Mouse (Mus musculus) liver, adult 2 months (tissue): ENCODE measurements at regions not wholly inside any gene's neighbourhood (a gene's known extent, or its start where the extent isn't known, plus 50 kb on each side); places are given as distances from the start of the nearest gene placed in this dataset.

Source experiments
- CTCF ChIP-seq: fragments of 200-500 bp; IDR thresholded peaks from 2 replicates; pipeline ENCODE4 v1.5.1; 2011; ENCODE audit warnings: low read depth, low read length, control low read depth
- POLR2A ChIP-seq: fragments of 200-500 bp; IDR thresholded peaks from 2 replicates; pipeline ENCODE4 v1.6.1; 2011; ENCODE audit warnings: low read length, control low read depth; ENCODE audit not compliant: insufficient read depth; ENCODE audit errors: extremely low read depth

DNA sequence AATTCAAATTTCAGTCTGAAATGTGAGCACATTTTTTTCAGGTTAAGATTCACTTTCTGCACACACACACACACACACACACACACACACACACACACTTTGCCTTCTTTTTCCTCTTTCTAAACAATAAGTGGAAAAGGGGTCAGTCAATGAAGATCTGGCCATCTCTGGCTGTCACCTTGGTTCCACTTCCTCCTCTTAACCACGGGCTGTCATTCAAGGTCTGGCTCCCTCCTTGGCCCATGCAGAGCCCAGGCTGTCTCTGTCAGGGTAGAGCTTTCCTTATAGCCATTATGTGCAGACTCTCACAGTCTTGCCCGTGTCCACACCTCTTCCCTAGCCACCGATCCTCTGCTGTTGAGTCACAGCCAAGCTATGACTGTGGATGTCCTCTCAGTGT lies 79.9 kb upstream of the Slc22a23 start:
- TF ChIP-seq CTCF (no peak), POLR2A (no peak)
